Mouse (Mus musculus) neural tube, embryonic 15.5 days (tissue): ENCODE measurements at regions not wholly inside any gene's neighbourhood (a gene's known extent, or its start where the extent isn't known, plus 50 kb on each side); places are given as distances from the start of the nearest gene placed in this dataset.
A peak's percentile ranks its signal among the peaks of the same experiment; 100 is the strongest.

Experiments used
- ATAC-seq: fragments of 200-750 bp; cut with Nextera tagmentation; 2 replicates; pipeline ENCODE4 v1.8.0; 2017; ENCODE audit warnings: mild to moderate bottlenecking, moderate TSS enrichment, moderate library complexity; ENCODE audit not compliant: low FRiP score
- H3K27ac ChIP-seq: fragments of 300-500 bp; sonication (generic); replicated peaks from 2 replicates; pipeline ENCODE4 v1.5.1; 2015; ENCODE audit warnings: mild to moderate bottlenecking, inconsistent platforms
- H3K27me3 ChIP-seq: fragments of 300-500 bp; sonication (generic); replicated peaks from 2 replicates; pipeline ENCODE4 v1.6.1; 2015; ENCODE audit warnings: inconsistent platforms
- H3K36me3 ChIP-seq: fragments of 300-500 bp; sonication (generic); 2 replicates; pipeline ENCODE4 v1.6.1; 2015; ENCODE audit warnings: inconsistent platforms
- H3K4me1 ChIP-seq: fragments of 300-500 bp; sonication (generic); 2 replicates; pipeline ENCODE4 v1.6.1; 2015; ENCODE audit warnings: inconsistent platforms
- H3K4me2 ChIP-seq: fragments of 300-500 bp; sonication (generic); 2 replicates; pipeline ENCODE4 v1.6.1; 2015; ENCODE audit warnings: inconsistent platforms, mild to moderate bottlenecking, moderate library complexity
- H3K4me3 ChIP-seq: fragments of 300-500 bp; sonication (generic); replicated peaks from 2 replicates; pipeline ENCODE4 v1.5.1; 2015; ENCODE audit warnings: mild to moderate bottlenecking, inconsistent platforms
- H3K9ac ChIP-seq: fragments of 300-500 bp; sonication (generic); replicated peaks from 2 replicates; pipeline ENCODE4 v1.6.1; 2015; ENCODE audit warnings: mild to moderate bottlenecking, inconsistent platforms
- H3K9me3 ChIP-seq: fragments of 300-500 bp; sonication (generic); replicated peaks from 2 replicates; pipeline ENCODE4 v1.6.1; 2016; ENCODE audit warnings: inconsistent platforms
- WGBS: fragments of 180-500 bp; shearing (Covaris S2); methylation state at CpG from one replicate; pipeline ENCODE4 v1.1.7; 2015; ENCODE audit warnings: mixed read lengths; 5-methylcytosine and 5-hydroxymethylcytosine counted together

- H3K9me3 ChIP-seq = no peaks in the 10 kb centered on the region
- H3K27me3 ChIP-seq = 0 out of 2 replicates have a peak, but pooled peaks cover 3% of the 10 kb centered on the region
- no peak for ATAC-seq
- no peaks in the 10 kb centered on the region for H3K36me3 ChIP-seq
- 54% methylated on average over 4 of the region's 4 CpGs for WGBS
- no peak overlapping the region for H3K4me3 ChIP-seq
- no peak overlapping the region for H3K4me2 ChIP-seq
- no peak overlapping the region for H3K9ac ChIP-seq
- H3K4me1 ChIP-seq = peaks cover 16% of the 10 kb centered on the region
- H3K27ac ChIP-seq = no peak overlapping the region
Observed at GRCm38 (mm10) chr10:120638316-120638715, 162.0 kb upstream of the Hmga2 start.

GRCm38 (mm10) chr10:120635818-120636543 lies 159.7 kb upstream of the Hmga2 start:
- WGBS = 53% methylated on average over 21 of the region's 21 CpGs
- no peak overlapping the region; the same call in 1 of the 2 replicates for H3K4me2 ChIP-seq
- no peaks in the 10 kb centered on the region for H3K27me3 ChIP-seq
- no peaks in the 10 kb centered on the region for H3K36me3 ChIP-seq
- H3K4me3 ChIP-seq = no peak overlapping the region
- 0 out of 2 replicates have a peak, but pooled peaks have one; percentile 17 for ATAC-seq
- peaks cover 16% of the 10 kb centered on the region for H3K4me1 ChIP-seq
- H3K9me3 ChIP-seq = no peaks in the 10 kb centered on the region
- no peak overlapping the region for H3K27ac ChIP-seq
- H3K9ac ChIP-seq = no peak overlapping the region

GRCm38 (mm10) chr10:120635194-120635593 lies 158.9 kb upstream of the Hmga2 start:
- Histone ChIP-seq H3K4me1 (peaks cover 16% of the 10 kb centered on the region), H3K4me2 (no peak overlapping the region), H3K9ac (no peak overlapping the region), H3K27ac (no peak overlapping the region), H3K4me3 (no peak overlapping the region), H3K36me3 (no peaks in the 10 kb centered on the region), H3K27me3 (no peaks in the 10 kb centered on the region), H3K9me3 (no peaks in the 10 kb centered on the region)
- WGBS = 66% methylated on average over 5 of the region's 5 CpGs
- no peak for ATAC-seq

- Histone ChIP-seq H3K4me3 (no peak overlapping the region), H3K27me3 (no peaks in the 10 kb centered on the region), H3K4me2 (no peak overlapping the region), H3K27ac (no peak overlapping the region), H3K4me1 (peaks cover 12% of the 10 kb centered on the region), H3K9ac (no peak overlapping the region), H3K36me3 (no peaks in the 10 kb centered on the region), H3K9me3 (no peaks in the 10 kb centered on the region)
- WGBS = 69% methylated on average over 2 of the region's 2 CpGs
- no peak for ATAC-seq
Observed at GRCm38 (mm10) chr10:120632071-120632470, 155.8 kb upstream of the Hmga2 start.

DNA sequence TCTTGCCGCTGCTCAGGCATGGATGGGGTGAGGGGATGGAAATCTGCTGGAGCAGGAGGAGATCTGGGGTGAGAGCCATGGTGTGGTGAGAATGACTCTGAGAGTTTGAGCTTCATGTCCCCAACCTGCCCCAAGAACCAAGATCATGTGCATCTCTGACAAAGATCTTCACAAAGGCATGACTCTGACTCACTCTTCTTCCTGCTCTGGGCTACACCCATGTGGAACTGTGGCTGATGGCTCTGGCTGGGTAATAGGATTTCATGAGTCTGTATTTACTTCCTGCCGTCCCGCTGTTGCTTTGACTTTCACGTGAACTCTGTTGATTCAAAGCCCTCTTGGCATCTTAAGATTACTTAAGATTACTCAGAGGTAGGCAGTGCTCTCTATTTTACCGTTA lies 151.8 kb upstream of the Hmga2 start:
- Histone ChIP-seq H3K36me3 (no peaks in the 10 kb centered on the region), H3K4me2 (no peak overlapping the region), H3K9ac (no peak overlapping the region), H3K27ac (no peak overlapping the region), H3K9me3 (no peaks in the 10 kb centered on the region), H3K4me3 (no peak overlapping the region), H3K4me1 (no peaks in the 10 kb centered on the region), H3K27me3 (no peaks in the 10 kb centered on the region)
- ATAC-seq = no peak
- WGBS = 84% methylated on average over 5 of the region's 5 CpGs

- H3K9ac ChIP-seq = no peak overlapping the region
- H3K9me3 ChIP-seq = no peaks in the 10 kb centered on the region
- H3K36me3 ChIP-seq = no peaks in the 10 kb centered on the region
- no peaks in the 10 kb centered on the region for H3K27me3 ChIP-seq
- no peak overlapping the region for H3K4me3 ChIP-seq
- H3K4me2 ChIP-seq = no peak overlapping the region
- WGBS = 83% methylated on average over 5 of the region's 5 CpGs
- H3K4me1 ChIP-seq = no peaks in the 10 kb centered on the region
- H3K27ac ChIP-seq = no peak overlapping the region
- ATAC-seq = no peak
Observed at GRCm38 (mm10) chr10:120625474-120625873, 149.2 kb upstream of the Hmga2 start.

DNA sequence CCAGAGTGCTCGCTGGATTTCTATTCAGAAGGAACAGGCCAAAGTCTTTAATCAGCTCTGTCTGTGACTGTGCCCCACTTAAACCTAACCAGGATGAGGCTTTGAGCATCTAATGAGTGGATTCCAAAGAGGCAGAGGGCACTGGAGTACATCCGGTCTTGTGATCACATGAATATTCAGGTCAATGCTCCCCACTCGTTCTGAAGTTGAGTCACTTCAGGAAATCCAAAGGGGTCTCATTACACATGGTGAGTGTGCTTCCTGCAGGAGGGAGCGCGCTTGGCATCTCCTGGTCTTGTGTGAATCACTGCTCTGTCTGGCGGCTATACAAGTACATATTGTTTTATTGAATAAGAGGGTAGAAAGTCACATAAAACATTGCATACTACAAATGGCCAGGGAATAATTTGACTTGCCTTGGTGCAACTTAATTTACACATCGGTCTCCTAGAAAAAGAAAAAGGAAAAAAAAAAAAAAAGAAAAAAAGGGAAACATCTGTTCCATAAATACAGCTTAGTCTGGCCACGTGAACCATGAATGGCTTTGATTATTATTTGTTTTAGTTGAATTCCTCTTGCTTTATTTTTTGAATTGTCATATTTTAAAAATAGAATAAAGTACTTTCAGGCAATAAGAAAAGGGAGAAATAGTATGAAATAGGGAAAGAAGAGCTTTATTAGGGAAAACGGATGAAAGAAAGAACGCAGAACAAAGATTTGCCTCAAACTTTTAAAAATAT lies 148.1 kb upstream of the Hmga2 start:
- H3K4me2 ChIP-seq = no peak overlapping the region
- no peaks in the 10 kb centered on the region for H3K27me3 ChIP-seq
- no peak overlapping the region for H3K27ac ChIP-seq
- 39% methylated on average over 10 of the region's 10 CpGs for WGBS
- no peak for ATAC-seq
- H3K9me3 ChIP-seq = no peaks in the 10 kb centered on the region
- no peak overlapping the region for H3K9ac ChIP-seq
- no peak overlapping the region for H3K4me3 ChIP-seq
- H3K36me3 ChIP-seq = no peaks in the 10 kb centered on the region
- H3K4me1 ChIP-seq = no peaks in the 10 kb centered on the region

DNA sequence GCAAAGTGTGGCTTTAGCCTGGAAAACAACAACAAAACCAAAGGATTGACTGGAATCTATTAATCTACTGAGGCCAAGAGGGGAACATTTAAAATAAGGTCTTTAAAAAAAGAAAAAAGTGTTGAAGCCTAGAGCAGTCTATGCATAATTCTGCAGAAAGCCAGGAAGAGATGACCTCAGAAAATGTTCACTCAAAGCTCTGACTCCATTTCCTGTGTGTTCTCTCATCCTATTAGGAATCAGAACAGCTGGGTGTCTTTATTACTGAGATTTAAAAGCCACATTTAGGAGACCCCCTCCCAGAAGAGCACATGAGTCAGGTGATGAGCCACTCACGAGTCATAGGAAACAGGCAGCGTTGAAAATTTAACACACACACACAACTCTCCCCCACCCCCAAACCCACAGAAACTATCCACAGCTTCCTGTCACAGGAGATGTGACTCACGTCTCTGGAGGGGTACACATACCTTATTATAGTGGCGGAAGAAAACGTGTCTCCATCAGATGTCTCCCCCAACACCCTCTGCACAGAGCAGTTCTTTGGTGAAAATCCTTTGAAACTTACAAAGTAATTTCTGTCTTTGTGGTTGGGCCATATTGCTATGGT lies 140.2 kb upstream of the Hmga2 start:
- Histone ChIP-seq H3K36me3 (no peaks in the 10 kb centered on the region), H3K4me3 (no peak overlapping the region), H3K27ac (no peak overlapping the region), H3K4me1 (no peaks in the 10 kb centered on the region), H3K9ac (no peak overlapping the region), H3K4me2 (no peak overlapping the region), H3K9me3 (no peaks in the 10 kb centered on the region), H3K27me3 (no peaks in the 10 kb centered on the region)
- ATAC-seq = no peak
- WGBS = 36% methylated on average over 5 of the region's 5 CpGs

GRCm38 (mm10) chr10:120612351-120612750 lies 136.1 kb upstream of the Hmga2 start:
- Histone ChIP-seq H3K36me3 (no peaks in the 10 kb centered on the region), H3K4me3 (no peak overlapping the region), H3K4me1 (no peaks in the 10 kb centered on the region), H3K9ac (no peak overlapping the region), H3K9me3 (no peaks in the 10 kb centered on the region), H3K27ac (no peak overlapping the region), H3K27me3 (no peaks in the 10 kb centered on the region), H3K4me2 (no peak overlapping the region)
- WGBS = 37% methylated on average over 8 of the region's 8 CpGs
- ATAC-seq = no peak

- H3K4me1 ChIP-seq = no peaks in the 10 kb centered on the region
- 73% methylated on average over 10 of the region's 10 CpGs for WGBS
- H3K9ac ChIP-seq = no peak overlapping the region
- H3K9me3 ChIP-seq = no peaks in the 10 kb centered on the region
- no peaks in the 10 kb centered on the region for H3K36me3 ChIP-seq
- no peak overlapping the region for H3K4me2 ChIP-seq
- no peaks in the 10 kb centered on the region; the same call in 1 of the 2 replicates for H3K27me3 ChIP-seq
- ATAC-seq = no peak
- no peak overlapping the region for H3K4me3 ChIP-seq
- no peak overlapping the region for H3K27ac ChIP-seq
Observed at GRCm38 (mm10) chr10:120610076-120610475, 133.8 kb upstream of the Hmga2 start.

DNA sequence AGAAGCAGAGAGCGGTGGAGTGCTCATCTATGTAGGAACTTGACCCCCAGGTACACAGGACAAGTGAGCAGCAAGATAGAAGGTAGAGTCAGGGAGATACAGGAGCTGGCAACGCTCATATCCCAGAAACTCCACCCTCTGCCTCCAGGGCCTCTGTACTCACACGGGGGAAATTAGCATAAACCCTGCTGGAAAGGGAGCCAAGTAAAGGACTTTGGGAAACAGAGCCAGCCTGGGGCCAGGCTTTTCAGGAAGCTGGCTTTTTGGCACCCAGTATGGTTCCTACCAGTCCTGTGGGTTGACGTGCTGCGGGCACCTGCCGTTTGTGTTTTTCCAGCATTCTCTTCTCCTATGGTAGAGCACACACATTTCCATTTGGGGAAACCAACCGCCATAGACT lies 128.2 kb upstream of the Hmga2 start:
- Histone ChIP-seq H3K9me3 (no peaks in the 10 kb centered on the region), H3K4me1 (no peaks in the 10 kb centered on the region), H3K4me3 (no peak overlapping the region), H3K27ac (no peak overlapping the region), H3K36me3 (no peaks in the 10 kb centered on the region), H3K4me2 (no peak overlapping the region), H3K9ac (no peak overlapping the region), H3K27me3 (no peaks in the 10 kb centered on the region; the same call in 1 of the 2 replicates)
- WGBS = 50% methylated on average over 7 of the region's 7 CpGs
- no peak for ATAC-seq

GRCm38 (mm10) chr10:120603167-120603566 lies 126.9 kb upstream of the Hmga2 start:
- no peaks in the 10 kb centered on the region for H3K4me1 ChIP-seq
- H3K4me2 ChIP-seq = no peak overlapping the region
- H3K27me3 ChIP-seq = no peaks in the 10 kb centered on the region; the same call in 1 of the 2 replicates
- H3K27ac ChIP-seq = no peak overlapping the region
- ATAC-seq = no peak
- no peaks in the 10 kb centered on the region for H3K36me3 ChIP-seq
- WGBS = 89% methylated on average over 4 of the region's 4 CpGs
- H3K9me3 ChIP-seq = no peaks in the 10 kb centered on the region
- H3K9ac ChIP-seq = no peak overlapping the region
- H3K4me3 ChIP-seq = no peak overlapping the region
